Mouse (Mus musculus) forebrain, postnatal 0 days (tissue): ENCODE data around the gene Macf1. TPM values are rescaled to one million over a fixed set of nuclear protein-coding genes. Genes with fewer than 3 reads are reported as not detected.

Source experiments
- ATAC-seq: fragments of 200-750 bp; cut with Nextera tagmentation; 2 replicates; pipeline ENCODE4 v1.8.0; 2017; ENCODE audit warnings: mild to moderate bottlenecking, moderate library complexity
- DNase-seq: peaks from one replicate; pipeline ENCODE4 v3.0.0-alpha.2; 2015
- H3K27ac ChIP-seq: fragments of 300-500 bp; sonication (generic); 2 replicates; pipeline ENCODE4 v1.5.1; 2014; ENCODE audit warnings: low read depth, mild to moderate bottlenecking, antibody characterized with exemption, low read length, moderate library complexity, mixed read lengths
- H3K27me3 ChIP-seq: fragments of 300-500 bp; sonication (generic); 2 replicates; pipeline ENCODE4 v1.6.1; 2014; ENCODE audit warnings: mild to moderate bottlenecking, low read length, mixed read lengths; ENCODE audit not compliant: insufficient read depth
- H3K36me3 ChIP-seq: fragments of 300-500 bp; sonication (generic); 2 replicates; pipeline ENCODE4 v1.6.1; 2014; ENCODE audit warnings: mild to moderate bottlenecking, moderate library complexity; ENCODE audit not compliant: insufficient read depth
- H3K4me1 ChIP-seq: fragments of 300-500 bp; sonication (generic); 2 replicates; pipeline ENCODE4 v1.6.1; 2014; ENCODE audit warnings: antibody characterized with exemption; ENCODE audit not compliant: insufficient read depth
- H3K4me2 ChIP-seq: fragments of 300-500 bp; sonication (generic); 2 replicates; pipeline ENCODE4 v1.6.1; 2014; ENCODE audit warnings: low read depth, mild to moderate bottlenecking, moderate library complexity
- H3K4me3 ChIP-seq: fragments of 300-500 bp; sonication (generic); 2 replicates; pipeline ENCODE4 v1.5.1; 2014; ENCODE audit warnings: low read depth, low read length, mixed read lengths
- H3K9ac ChIP-seq: fragments of 300-500 bp; sonication (generic); 2 replicates; pipeline ENCODE4 v1.6.1; 2014; ENCODE audit warnings: mild to moderate bottlenecking
- H3K9me3 ChIP-seq: fragments of 300-500 bp; sonication (generic); 2 replicates; pipeline ENCODE4 v1.6.1; 2016; ENCODE audit warnings: low read length
- CTCF ChIP-seq: sonication (generic); IDR thresholded peaks from 2 replicates; pipeline ENCODE4 v1.5.1; 2016; ENCODE audit warnings: antibody characterized with exemption, control low read depth, low read depth
- WGBS: fragments of 180-500 bp; shearing (Covaris S2); extraction: QIAGEN DNeasy Blood & Tissue Kit; methylation state at CpG from one replicate; pipeline ENCODE4 v1.1.7; 2014; 5-methylcytosine and 5-hydroxymethylcytosine counted together
- polyA plus RNA-seq: library from polyadenylated mRNA; unstranded; fragments of >200 nt; fragmentation: Nextera tagmentation; extraction: Ambion mirVana; gene quantifications from 2 replicates; pipeline ENCODE4 v1.2.1, GENCODE M21; 2015
- total RNA-seq: library from RNA; depleted of rRNA; stranded (reverse); fragments of >200 nt; gene quantifications from 2 replicates; pipeline ENCODE4 v1.2.3, GENCODE M21; 2014

The Macf1 gene
- total and polyA plus RNA-seq, 2 experiments from 2014 or later, result 58.2 to 345 TPM

- Histone ChIP-seq H3K27ac (peak overlapping the region; percentile 45; the same call in 1 of the 2 replicates), H3K9ac (no peak overlapping the region; the same call in 1 of the 2 replicates), H3K4me3 (no peak overlapping the region), H3K36me3 (no peaks in the 10 kb centered on the region), H3K27me3 (no peaks in the 10 kb centered on the region), H3K4me1 (peaks cover 18% of the 10 kb centered on the region), H3K9me3 (no peaks in the 10 kb centered on the region), H3K4me2 (peak overlapping the region; percentile 23; the same call in 1 of the 2 replicates)
- DNase-seq (no peak), ATAC-seq (peak; percentile 59)
- no peak for TF ChIP-seq CTCF
- WGBS, result 7% methylated on average over 11 of the region's 11 CpGs
Observed at GRCm38 (mm10) chr4:123572434-123573336, 111.5 kb downstream of the Macf1 start.

DNA sequence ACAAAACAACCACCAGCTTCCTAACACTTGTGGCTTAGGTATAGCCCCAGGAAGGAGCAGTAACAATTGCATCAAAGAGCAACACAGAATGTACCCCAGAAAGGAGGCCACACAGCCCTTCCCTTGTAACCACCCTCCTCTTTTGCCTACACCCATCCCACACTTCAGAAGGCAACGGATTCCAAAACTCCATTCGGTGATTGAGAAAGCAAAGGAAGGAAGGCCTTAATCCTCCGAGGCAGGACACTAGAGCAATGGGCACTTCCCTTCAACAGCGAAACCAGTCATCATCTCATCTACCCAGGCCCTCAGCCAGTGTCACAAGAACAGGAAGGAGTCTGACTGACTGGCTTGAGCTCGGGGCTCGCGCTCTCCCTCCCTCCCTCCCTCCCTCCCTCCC, 112.3 kb downstream of the Macf1 start:
- H3K9me3 ChIP-seq, result no peaks in the 10 kb centered on the region
- H3K27me3 ChIP-seq, result no peaks in the 10 kb centered on the region
- 0 out of 2 replicates have a peak overlapping the region, but pooled peaks have one; percentile 15 for H3K27ac ChIP-seq
- H3K9ac ChIP-seq, result no peak overlapping the region
- 2% methylated on average over 7 of the region's 7 CpGs for WGBS
- H3K4me2 ChIP-seq, result no peak overlapping the region
- H3K4me3 ChIP-seq, result no peak overlapping the region
- DNase-seq (no peak), ATAC-seq (peak; percentile 38; the same call in 1 of the 2 replicates)
- TF ChIP-seq CTCF, result no peak
- H3K36me3 ChIP-seq, result no peaks in the 10 kb centered on the region
- peaks cover 18% of the 10 kb centered on the region for H3K4me1 ChIP-seq

- Histone ChIP-seq H3K27ac (no peak overlapping the region), H3K4me3 (no peak overlapping the region), H3K9ac (no peak overlapping the region), H3K27me3 (no peaks in the 10 kb centered on the region), H3K4me2 (no peak overlapping the region), H3K9me3 (no peaks in the 10 kb centered on the region), H3K4me1 (no peaks in the 10 kb centered on the region), H3K36me3 (no peaks in the 10 kb centered on the region)
- DNase-seq (no peak), ATAC-seq (no peak)
- TF ChIP-seq CTCF, result no peak
- 36% methylated on average over 7 of the region's 7 CpGs for WGBS
Observed at GRCm38 (mm10) chr4:123565291-123565861, 118.8 kb downstream of the Macf1 start.

DNA sequence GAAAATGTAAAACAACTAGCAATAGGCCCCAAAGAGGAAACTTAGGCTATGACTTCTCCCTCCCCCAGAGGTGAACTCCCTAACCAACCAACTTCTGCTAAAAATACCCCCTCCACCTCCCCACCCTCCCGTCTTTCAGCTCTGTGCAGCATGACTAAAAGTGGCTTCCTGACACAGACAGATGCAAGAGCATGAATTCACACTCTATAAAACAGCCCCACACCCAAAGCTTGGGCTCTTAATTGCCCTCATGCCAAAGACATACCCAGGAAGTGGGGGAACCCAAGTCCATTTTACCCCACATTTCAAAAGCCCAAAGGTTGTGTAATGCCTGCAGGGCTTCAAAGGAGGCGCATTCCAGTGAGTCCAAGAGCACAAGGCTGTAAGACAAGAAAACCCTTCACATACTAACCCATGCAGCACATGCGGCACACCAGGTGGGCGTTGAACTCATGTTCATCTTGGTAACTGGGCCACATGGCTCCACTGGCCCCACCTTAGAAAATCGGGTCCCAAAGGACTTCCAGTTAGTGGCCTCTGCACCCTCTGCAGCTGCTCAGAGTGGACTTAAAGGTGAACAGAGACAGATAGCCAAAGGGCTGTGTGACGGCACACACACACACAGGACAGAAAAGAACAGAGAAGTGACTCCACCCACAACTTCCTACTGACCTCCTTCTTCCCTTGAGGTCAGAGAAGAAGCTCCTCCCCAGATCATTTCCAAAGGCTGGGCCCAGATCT, 119.9 kb downstream of the Macf1 start:
- no peak overlapping the region for H3K9ac ChIP-seq
- ATAC-seq, result no peak
- H3K4me1 ChIP-seq, result no peaks in the 10 kb centered on the region
- no peaks in the 10 kb centered on the region for H3K9me3 ChIP-seq
- 86% methylated on average over 6 of the region's 6 CpGs for WGBS
- no peaks in the 10 kb centered on the region for H3K36me3 ChIP-seq
- TF ChIP-seq CTCF, result no peak
- no peak for DNase-seq
- H3K27me3 ChIP-seq, result no peaks in the 10 kb centered on the region
- no peak overlapping the region for H3K4me2 ChIP-seq
- H3K4me3 ChIP-seq, result no peak overlapping the region
- H3K27ac ChIP-seq, result no peak overlapping the region

DNA sequence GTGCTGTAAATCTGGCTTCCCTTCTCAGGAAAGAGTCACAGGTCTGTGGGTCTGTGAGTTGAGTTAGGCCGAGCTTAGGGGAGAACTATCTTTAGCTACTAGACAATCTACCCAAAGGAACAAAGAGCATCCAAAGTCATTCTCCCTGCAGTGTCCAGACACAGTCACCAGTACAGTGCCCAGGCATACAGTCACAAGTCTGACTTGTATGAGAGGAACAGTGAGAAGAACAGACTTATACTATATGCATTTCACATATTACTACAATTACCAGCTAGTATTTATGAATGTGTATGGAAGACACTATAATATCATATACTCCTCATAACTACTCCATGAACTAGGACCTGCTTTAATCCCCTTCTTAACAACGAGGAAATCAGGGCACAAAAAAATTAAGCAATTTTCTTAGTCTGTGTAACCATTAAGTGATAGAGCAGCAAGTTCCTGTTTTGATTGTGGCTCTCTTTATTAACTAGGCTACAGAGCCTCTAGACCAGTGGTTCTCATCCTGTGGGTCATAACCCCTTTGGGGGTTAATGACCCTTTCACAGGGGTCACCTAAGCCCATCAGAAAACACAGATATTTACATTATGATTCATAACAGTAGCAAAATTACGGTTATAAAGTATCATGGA, 121.9 kb downstream of the Macf1 start:
- no peak overlapping the region for H3K4me2 ChIP-seq
- H3K36me3 ChIP-seq, result no peaks in the 10 kb centered on the region
- DNase-seq, result no peak
- no peaks in the 10 kb centered on the region for H3K27me3 ChIP-seq
- TF ChIP-seq CTCF, result no peak
- H3K9ac ChIP-seq, result no peak overlapping the region
- 86% methylated on average over 3 of the region's 3 CpGs for WGBS
- no peaks in the 10 kb centered on the region for H3K9me3 ChIP-seq
- H3K4me1 ChIP-seq, result no peaks in the 10 kb centered on the region
- H3K4me3 ChIP-seq, result no peak overlapping the region
- no peak overlapping the region for H3K27ac ChIP-seq
- no peak for ATAC-seq

DNA sequence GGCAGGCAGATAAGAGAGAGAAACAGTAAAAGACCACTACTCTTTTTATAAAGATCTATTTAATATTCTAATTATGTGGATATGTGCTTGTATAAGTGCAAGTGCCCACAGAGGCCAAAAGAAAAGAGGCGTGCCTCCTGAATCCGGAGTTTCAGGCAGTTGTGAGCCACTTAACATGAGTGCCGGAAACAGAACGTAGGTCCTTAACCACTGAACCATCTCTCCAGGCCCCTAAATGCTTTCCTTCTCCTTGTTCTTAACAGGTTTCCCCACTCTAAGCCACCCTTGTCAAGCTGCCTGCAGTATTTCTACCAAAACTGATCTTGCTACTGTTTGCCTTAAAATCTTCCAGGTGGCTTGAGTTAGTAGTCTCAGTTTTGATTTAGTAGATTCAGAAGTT, 123.3 kb downstream of the Macf1 start:
- DNase-seq, result no peak
- no peak for TF ChIP-seq CTCF
- 96% methylated on average over 4 of the region's 4 CpGs for WGBS

More for the DNA sequence above, 123.3 kb downstream of the Macf1 start:
- Histone ChIP-seq H3K36me3 (no peaks in the 10 kb centered on the region), H3K27ac (no peak overlapping the region), H3K4me3 (no peak overlapping the region), H3K4me2 (no peak overlapping the region), H3K9ac (no peak overlapping the region), H3K4me1 (no peaks in the 10 kb centered on the region), H3K9me3 (no peaks in the 10 kb centered on the region), H3K27me3 (no peaks in the 10 kb centered on the region)
- no peak for ATAC-seq
